Comparison of ENCODE assay signal across 8 mouse cellular contexts in the genomic region with DNA sequence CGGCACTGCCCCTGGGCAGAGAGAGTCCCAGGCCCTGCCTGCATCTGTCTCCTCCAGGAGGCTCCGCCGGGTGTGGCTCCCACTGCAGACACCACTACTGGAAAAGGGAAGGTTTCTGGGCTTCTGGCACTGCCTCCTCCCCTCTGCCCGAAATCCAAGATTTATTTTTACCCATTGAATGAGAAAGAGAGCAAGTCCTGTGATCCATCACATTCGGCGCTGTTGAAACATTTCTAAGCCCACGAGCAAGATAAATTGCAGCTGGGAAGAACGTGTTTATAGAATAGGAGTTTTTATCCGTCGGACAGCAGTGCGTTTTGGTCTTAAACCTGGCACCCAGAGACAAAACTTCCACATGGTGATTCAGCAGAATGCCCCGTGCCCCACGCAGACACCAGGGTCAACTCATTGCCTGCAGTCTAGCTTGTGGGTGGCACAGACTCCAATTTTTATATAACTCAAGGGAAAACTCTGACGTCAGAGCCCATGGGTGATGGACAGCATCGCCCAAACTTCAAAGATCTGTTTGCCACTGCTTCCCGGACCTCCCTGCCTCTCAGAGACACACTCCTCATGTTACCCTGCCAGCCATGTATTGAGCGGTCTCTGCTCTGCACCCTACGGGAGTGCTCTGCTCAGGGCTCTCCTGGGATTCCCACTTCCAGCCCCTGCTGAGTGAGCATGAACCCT.
A peak's percentile ranks its signal among the peaks of the same experiment; 100 is the strongest.
DNase-seq lines count a peak whose midpoint lies in the region; ATAC-seq and TF ChIP-seq lines count a peak whose summit lies in the region.

No protein-coding gene starts in this region.

- H3K4me2 ChIP-seq in midbrain, embryonic 13.5 days (replicated peaks), result no peak overlapping the region
- H3K4me2 ChIP-seq in midbrain, embryonic 11.5 days, result no peak overlapping the region

- H3K27me3 ChIP-seq in heart, adult 2 months (ENCODE audit: control insufficient read depth, insufficient read depth, low read length), result no peaks in the 10 kb centered on the region
- H3K27me3 ChIP-seq in midbrain, embryonic 13.5 days, result no peaks in the 10 kb centered on the region
- no peaks in the 10 kb centered on the region for H3K27me3 ChIP-seq in midbrain, embryonic 11.5 days (ENCODE audit: control insufficient read depth, insufficient read depth, low read length)
- no peaks in the 10 kb centered on the region for H3K27me3 ChIP-seq in thymus, adult 2 months (ENCODE audit: control insufficient read depth, insufficient read depth, low read length)

- H3K36me3 ChIP-seq in heart, adult 2 months (ENCODE audit: control insufficient read depth, insufficient read depth, low read length), result peaks cover 29% of the 10 kb centered on the region
- no peaks in the 10 kb centered on the region for H3K36me3 ChIP-seq in midbrain, embryonic 13.5 days
- no peaks in the 10 kb centered on the region for H3K36me3 ChIP-seq in midbrain, embryonic 11.5 days (ENCODE audit: control insufficient read depth, insufficient read depth, low read length)
- H3K36me3 ChIP-seq in thymus, adult 2 months (ENCODE audit: control insufficient read depth, insufficient read depth, low read length), result no peaks in the 10 kb centered on the region

- intact Hi-C loops in heart, adult 2 months (cut with DNase I), result loop anchor here (1.0 kb wide), 1 partner anchor 43 kb away; no protein-coding TSS in a partner anchor
- intact Hi-C loops in heart, postnatal 14 days (cut with DNase I), result no loop called here

- WGBS in heart, adult 2 months, result 38% methylated on average over 18 of the region's 18 CpGs
- WGBS in midbrain, embryonic 13.5 days, result 83% methylated on average over 18 of the region's 18 CpGs
- 86% methylated on average over 18 of the region's 18 CpGs for WGBS in midbrain, embryonic 11.5 days
- 90% methylated on average over 18 of the region's 18 CpGs for WGBS in thymus, adult 2 months

- 0 out of 2 replicates have a peak, but pooled peaks have one; percentile 5 for TF ChIP-seq CTCF in heart, adult 2 months (IDR thresholded peaks at IDR 0.05)
- TF ChIP-seq CTCF in embryonic fibroblast, embryonic 13.5 days (IDR thresholded peaks at IDR 0.05; ENCODE audit: borderline replicate concordance, insufficient read depth, low read length), result no peak
- TF ChIP-seq CTCF in thymus, adult 2 months (IDR thresholded peaks at IDR 0.05; ENCODE audit: borderline replicate concordance, control insufficient read depth, extremely low read depth, insufficient read depth, low read length, poor library complexity), result no peak

- no peak for TF ChIP-seq EP300 in heart, adult 2 months (IDR thresholded peaks at IDR 0.05; ENCODE audit: insufficient read depth, low read depth, low read length)

- H3K4me1 ChIP-seq in heart, adult 2 months (ENCODE audit: control insufficient read depth, insufficient read depth, low read length), result peaks cover 48% of the 10 kb centered on the region
- no peaks in the 10 kb centered on the region for H3K4me1 ChIP-seq in midbrain, embryonic 13.5 days (replicated peaks)
- no peaks in the 10 kb centered on the region for H3K4me1 ChIP-seq in midbrain, embryonic 11.5 days (ENCODE audit: control insufficient read depth, insufficient read depth, low read length)
- peaks cover 23% of the 10 kb centered on the region for H3K4me1 ChIP-seq in embryonic fibroblast, embryonic 13.5 days (ENCODE audit: control insufficient read depth, insufficient read depth, low read length)
- no peaks in the 10 kb centered on the region for H3K4me1 ChIP-seq in thymus, adult 2 months (replicated peaks; ENCODE audit: control insufficient read depth, insufficient read depth, low read length)

- no peaks in the 10 kb centered on the region for H3K79me2 ChIP-seq in heart, adult 2 months (replicated peaks; ENCODE audit: control insufficient read depth, insufficient read depth, low read length)

- 0 out of 2 replicates have a peak, but pooled peaks have one; percentile 24 for ATAC-seq in midbrain, embryonic 13.5 days
- no peak for ATAC-seq in midbrain, embryonic 11.5 days (ENCODE audit: low FRiP score)

- peak in 1 of 2 experiments; percentile 56 for DNase-seq in heart, adult 2 months
- no peak for DNase-seq in heart, postnatal 14 days
- DNase-seq in midbrain, embryonic 11.5 days (ENCODE audit: low spot score, missing footprints), result no peak
- peak; percentile 65 for DNase-seq in yolk sac, embryonic 10.5 days (ENCODE audit: low spot score)
- no peak for DNase-seq in thymus, adult 2 months
- no peak for DNase-seq in thymus, postnatal 10 days (ENCODE audit: low spot score in 2 of 2)

- no peak overlapping the region; the same call in 1 of the 2 replicates for H3K9ac ChIP-seq in heart, adult 2 months (ENCODE audit: low read depth, low read length)
- H3K9ac ChIP-seq in midbrain, embryonic 13.5 days (replicated peaks), result no peak overlapping the region
- H3K9ac ChIP-seq in midbrain, embryonic 11.5 days (ENCODE audit: low read length), result no peak overlapping the region

- peak overlapping the region; percentile 79 for H3K27ac ChIP-seq in heart, adult 2 months
- H3K27ac ChIP-seq in midbrain, embryonic 13.5 days, result no peak overlapping the region
- no peak overlapping the region for H3K27ac ChIP-seq in midbrain, embryonic 11.5 days (ENCODE audit: low read depth, low read length)
- H3K27ac ChIP-seq in embryonic fibroblast, embryonic 13.5 days (ENCODE audit: insufficient read depth, low read length), result peak overlapping the region; percentile 69
- H3K27ac ChIP-seq in thymus, adult 2 months (ENCODE audit: control insufficient read depth, insufficient read depth, low read length), result no peak overlapping the region

- no peak overlapping the region for H3K4me3 ChIP-seq in heart, adult 2 months
- no peak overlapping the region for H3K4me3 ChIP-seq in midbrain, embryonic 13.5 days (replicated peaks)
- no peak overlapping the region for H3K4me3 ChIP-seq in midbrain, embryonic 11.5 days (ENCODE audit: low read depth, low read length)
- no peak overlapping the region for H3K4me3 ChIP-seq in embryonic fibroblast, embryonic 13.5 days (ENCODE audit: insufficient read depth, low read length)
- H3K4me3 ChIP-seq in thymus, adult 2 months (ENCODE audit: control insufficient read depth, insufficient read depth, low read length), result no peak overlapping the region

- 0 out of 2 replicates have a peak, but pooled peaks have one; percentile 20 for TF ChIP-seq POLR2A in heart, adult 2 months (IDR thresholded peaks at IDR 0.05; ENCODE audit: insufficient read depth, low read depth, low read length)
- no peak for TF ChIP-seq POLR2A in embryonic fibroblast, embryonic 13.5 days (IDR thresholded peaks at IDR 0.05; ENCODE audit: low read depth, low read length)
- TF ChIP-seq POLR2A in thymus, adult 2 months (IDR thresholded peaks at IDR 0.05; ENCODE audit: control insufficient read depth, extremely low read depth, insufficient read depth, low read length, poor library complexity), result no peak

- no peaks in the 10 kb centered on the region for H3K9me3 ChIP-seq in midbrain, embryonic 13.5 days
- no peaks in the 10 kb centered on the region for H3K9me3 ChIP-seq in midbrain, embryonic 11.5 days (ENCODE audit: control insufficient read depth, low read length)

Comparison
In these comparisons a context has a peak if more than half of its experiments do, and no peak if none do; other contexts are left out.
1. H3K27ac ChIP-seq: peak in heart, adult 2 months (single experiment) and embryonic fibroblast, embryonic 13.5 days (single experiment); none in midbrain, embryonic 13.5 days (single experiment), midbrain, embryonic 11.5 days (single experiment) and thymus, adult 2 months (single experiment).